Mouse (Mus musculus): ENCODE measurements around the gene Luc7l2. TPM values are rescaled to one million over a fixed set of nuclear protein-coding genes. Genes with fewer than 3 reads are reported as not detected.

Gene Luc7l2
- polyA plus RNA-seq (2012; rRNA removed) (160 and 214 TPM in 2 replicates), polyA plus RNA-seq (2014; fragmentation: Nextera tagmentation; extraction: Ambion mirVana) (60.9 and 64.9 TPM in 2 replicates)

DNA sequence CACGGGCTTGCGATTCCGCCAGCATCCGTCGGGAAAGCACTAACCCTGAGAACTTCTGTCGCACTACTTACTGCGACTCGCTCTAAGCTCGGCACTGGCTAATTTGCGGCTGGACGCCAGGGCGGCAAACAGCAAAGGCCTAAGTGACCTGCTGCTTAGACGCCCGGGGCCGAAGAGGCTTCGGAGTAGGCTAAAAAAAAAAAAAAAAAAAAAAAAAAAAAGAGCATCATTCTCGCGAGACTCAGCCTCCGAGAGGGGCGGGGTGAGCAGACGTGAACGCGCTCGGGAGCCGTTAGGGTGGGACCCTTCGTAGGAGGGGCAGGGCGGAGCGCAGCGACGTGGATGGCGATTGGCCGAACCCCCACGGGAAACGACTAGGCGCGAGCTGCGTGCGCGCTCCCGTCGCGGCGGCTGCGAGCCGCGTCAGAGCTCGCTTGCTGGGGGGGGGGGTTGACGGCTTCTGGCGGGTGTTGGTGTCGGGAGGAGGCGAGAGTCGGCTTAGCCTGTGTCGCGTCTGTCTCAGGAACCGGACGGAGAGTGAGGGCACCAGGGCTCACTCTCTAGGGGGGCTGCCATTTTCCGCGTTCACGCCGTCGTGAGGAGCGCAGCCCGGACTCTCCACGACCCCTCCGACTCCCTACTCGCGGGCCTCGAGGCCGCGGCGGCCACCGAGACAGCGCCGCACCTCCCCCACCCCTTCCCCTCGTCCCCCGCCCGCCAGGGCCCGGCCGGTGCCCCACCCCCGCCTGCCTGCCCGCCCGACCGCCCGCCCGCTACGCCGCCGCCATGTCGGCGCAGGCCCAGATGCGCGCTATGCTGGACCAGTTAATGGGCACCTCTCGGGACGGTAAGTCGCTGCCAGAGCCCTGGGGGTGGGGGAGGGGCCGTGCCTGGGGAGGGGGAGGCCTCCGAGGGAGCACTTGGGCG, at the start of gene Luc7l2:
Gene Luc7l2 (plus strand): TSS at position 273 of the 927 bp plus-strand sequence.
- 0 out of 2 replicates have a peak, but pooled peaks have one; percentile 74 for TF ChIP-seq POLR2A (IDR thresholded peaks at IDR 0.05; ENCODE audit: borderline replicate concordance, extremely low read depth, insufficient read depth, insufficient read length)

DNA sequence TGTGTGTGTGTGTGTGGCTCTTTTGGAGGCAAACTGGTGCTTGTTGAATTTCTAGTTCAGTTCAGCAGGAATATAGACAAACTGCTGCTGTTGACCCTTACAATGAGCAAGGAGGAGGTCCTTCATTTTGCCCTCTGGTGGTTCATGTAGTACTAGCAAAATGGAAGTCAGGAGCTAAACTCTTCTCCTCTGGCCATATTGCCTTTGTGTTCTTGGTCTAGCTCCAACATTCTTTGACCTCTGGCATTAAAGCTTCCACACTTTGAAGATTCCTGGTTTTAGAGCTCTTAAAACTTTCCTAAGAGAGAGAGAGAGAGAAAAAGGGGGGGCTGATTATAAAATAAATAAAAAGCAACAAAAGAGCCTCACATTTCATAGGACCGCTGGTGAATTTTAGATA, 39.0 kb upstream of the Luc7l2 start:
- H3K4me2 ChIP-seq (replicated peaks; ENCODE audit: low read depth, low read length, severe bottlenecking), result no peak overlapping the region
- H3K4me1 ChIP-seq (ENCODE audit: control insufficient read depth, insufficient read depth, low read length), result no peaks in the 10 kb centered on the region
- no peaks in the 10 kb centered on the region for H3K9me3 ChIP-seq (ENCODE audit: control insufficient read depth, low read length)
- TF ChIP-seq POLR2A (IDR thresholded peaks at IDR 0.05; ENCODE audit: borderline replicate concordance, extremely low read depth, insufficient read depth, insufficient read length), result no peak
- H3K27me3 ChIP-seq (ENCODE audit: control insufficient read depth, insufficient read depth, low read length), result no peaks in the 10 kb centered on the region
- ATAC-seq (ENCODE audit: low FRiP score, low read depth) (no peak), DNase-seq (ENCODE audit: low spot score) (no peak)
- 86% methylated on average over 1 of the region's 1 CpGs for WGBS
- H3K27ac ChIP-seq (replicated peaks; ENCODE audit: low read depth, low read length), result no peak overlapping the region
- 0 out of 2 replicates have a peak, but pooled peaks cover 3% of the 10 kb centered on the region for H3K36me3 ChIP-seq (ENCODE audit: control insufficient read depth, insufficient read depth, low read length)
- no peak overlapping the region for H3K9ac ChIP-seq (ENCODE audit: low read depth, low read length, severe bottlenecking)
- H3K4me3 ChIP-seq (replicated peaks; ENCODE audit: low read length), result no peak overlapping the region

More for the DNA sequence above, at the start of gene Luc7l2:
- Histone ChIP-seq H3K27ac (replicated peaks; ENCODE audit: low read depth, low read length) (peak within 1 kb of the TSS; percentile 100), H3K9ac (ENCODE audit: low read depth, low read length, severe bottlenecking) (peak within 1 kb of the TSS; percentile 97), H3K36me3 (ENCODE audit: control insufficient read depth, insufficient read depth, low read length) (peaks cover 9% of the 10 kb centered on the region), H3K4me1 (ENCODE audit: control insufficient read depth, insufficient read depth, low read length) (peaks cover 10% of the 10 kb centered on the region), H3K4me3 (replicated peaks; ENCODE audit: low read length) (peak within 1 kb of the TSS; percentile 72), H3K4me2 (replicated peaks; ENCODE audit: low read depth, low read length, severe bottlenecking) (peak within 1 kb of the TSS; percentile 63), H3K27me3 (ENCODE audit: control insufficient read depth, insufficient read depth, low read length) (no peaks in the 10 kb centered on the region), H3K9me3 (ENCODE audit: control insufficient read depth, low read length) (no peaks in the 10 kb centered on the region)
- peak; percentile 88 for ATAC-seq (ENCODE audit: low FRiP score, low read depth)
- DNase-seq (ENCODE audit: low spot score), result peak; percentile 97
- under 1% methylated on average over 80 of the region's 98 CpGs for WGBS

DNA sequence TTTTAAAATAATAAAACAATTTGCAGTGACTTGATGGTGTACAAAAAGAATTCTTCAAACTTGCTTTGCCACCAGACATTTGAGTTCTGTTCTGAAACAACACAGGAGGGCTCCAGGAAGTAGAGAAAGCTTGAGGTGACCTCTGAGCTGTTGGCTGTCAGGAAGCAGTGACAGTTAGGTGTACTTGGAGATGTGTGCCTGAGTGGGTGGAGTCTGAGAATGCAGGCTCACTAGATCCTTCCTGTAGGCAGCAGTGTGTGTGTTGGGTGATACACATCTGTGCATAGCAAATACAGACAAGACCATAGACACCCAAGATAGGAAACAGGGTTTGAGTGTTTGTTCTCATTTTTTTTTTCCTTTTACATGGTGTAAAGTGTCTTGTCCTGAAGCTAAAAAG, 38.3 kb upstream of the Luc7l2 start:
- H3K9me3 ChIP-seq (ENCODE audit: control insufficient read depth, low read length), result no peaks in the 10 kb centered on the region
- 0 out of 2 replicates have a peak, but pooled peaks cover 3% of the 10 kb centered on the region for H3K36me3 ChIP-seq (ENCODE audit: control insufficient read depth, insufficient read depth, low read length)
- H3K4me1 ChIP-seq (ENCODE audit: control insufficient read depth, insufficient read depth, low read length), result no peaks in the 10 kb centered on the region
- no peak for ATAC-seq (ENCODE audit: low FRiP score, low read depth)
- H3K4me3 ChIP-seq (replicated peaks; ENCODE audit: low read length), result no peak overlapping the region
- no peaks in the 10 kb centered on the region for H3K27me3 ChIP-seq (ENCODE audit: control insufficient read depth, insufficient read depth, low read length)
- no peak overlapping the region for H3K9ac ChIP-seq (ENCODE audit: low read depth, low read length, severe bottlenecking)
- H3K27ac ChIP-seq (replicated peaks; ENCODE audit: low read depth, low read length), result no peak overlapping the region
- no peak overlapping the region for H3K4me2 ChIP-seq (replicated peaks; ENCODE audit: low read depth, low read length, severe bottlenecking)
- TF ChIP-seq POLR2A (IDR thresholded peaks at IDR 0.05; ENCODE audit: borderline replicate concordance, extremely low read depth, insufficient read depth, insufficient read length), result no peak
- no peak for DNase-seq (ENCODE audit: low spot score)

DNA sequence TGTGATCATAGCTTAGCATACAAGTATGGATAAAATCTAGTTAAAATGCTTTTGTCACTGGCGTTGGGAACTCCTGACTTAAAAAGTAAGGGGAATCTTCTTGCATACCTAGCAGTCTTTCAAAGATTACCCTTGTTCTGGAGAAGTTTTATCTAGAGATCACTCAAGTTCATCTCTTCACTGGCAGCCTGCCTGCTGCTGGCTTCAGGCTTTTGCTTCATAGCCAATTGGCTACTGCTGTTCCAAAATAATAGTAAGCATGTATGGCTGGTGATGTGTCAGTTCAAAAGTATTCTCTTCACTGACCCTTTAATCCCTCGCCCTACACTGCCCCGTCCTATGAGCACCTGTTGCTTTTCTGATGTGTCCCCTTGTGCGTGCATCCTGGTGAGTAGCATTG, 35.9 kb upstream of the Luc7l2 start:
- DNase-seq (ENCODE audit: low spot score) (no peak), ATAC-seq (ENCODE audit: low FRiP score, low read depth) (no peak)
- Histone ChIP-seq H3K4me3 (replicated peaks; ENCODE audit: low read length) (no peak overlapping the region), H3K9ac (ENCODE audit: low read depth, low read length, severe bottlenecking) (no peak overlapping the region), H3K4me1 (ENCODE audit: control insufficient read depth, insufficient read depth, low read length) (no peaks in the 10 kb centered on the region), H3K4me2 (replicated peaks; ENCODE audit: low read depth, low read length, severe bottlenecking) (no peak overlapping the region), H3K27me3 (ENCODE audit: control insufficient read depth, insufficient read depth, low read length) (no peaks in the 10 kb centered on the region), H3K9me3 (ENCODE audit: control insufficient read depth, low read length) (no peaks in the 10 kb centered on the region), H3K27ac (replicated peaks; ENCODE audit: low read depth, low read length) (no peak overlapping the region), H3K36me3 (ENCODE audit: control insufficient read depth, insufficient read depth, low read length) (no peaks in the 10 kb centered on the region)
- TF ChIP-seq POLR2A (IDR thresholded peaks at IDR 0.05; ENCODE audit: borderline replicate concordance, extremely low read depth, insufficient read depth, insufficient read length), result no peak
- WGBS, result 87% methylated on average over 4 of the region's 4 CpGs

DNA sequence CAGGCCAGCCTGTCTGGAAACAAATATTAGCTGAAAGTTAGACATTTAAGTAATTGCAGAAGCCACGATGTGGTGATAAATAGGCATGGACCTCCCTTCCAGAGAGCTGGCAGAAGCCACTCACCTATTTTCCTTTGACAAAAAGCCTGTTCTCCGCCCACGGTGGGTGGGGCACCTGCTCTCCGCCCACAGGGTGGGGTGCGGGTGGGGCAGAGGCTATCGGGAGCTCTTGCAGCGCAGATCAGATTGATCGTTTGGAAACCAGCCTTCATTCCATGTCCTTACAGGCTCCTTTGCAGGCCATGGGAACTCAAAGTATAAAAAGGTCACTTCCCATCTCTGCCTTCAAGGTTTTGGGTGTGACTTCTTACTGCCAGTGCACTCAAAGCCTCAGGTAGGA, 27.3 kb upstream of the Luc7l2 start:
- H3K9ac ChIP-seq (ENCODE audit: low read depth, low read length, severe bottlenecking), result no peak overlapping the region
- DNase-seq (ENCODE audit: low spot score) (no peak), ATAC-seq (ENCODE audit: low FRiP score, low read depth) (no peak)
- no peak for TF ChIP-seq POLR2A (IDR thresholded peaks at IDR 0.05; ENCODE audit: borderline replicate concordance, extremely low read depth, insufficient read depth, insufficient read length)
- no peaks in the 10 kb centered on the region for H3K9me3 ChIP-seq (ENCODE audit: control insufficient read depth, low read length)
- H3K27me3 ChIP-seq (ENCODE audit: control insufficient read depth, insufficient read depth, low read length), result no peaks in the 10 kb centered on the region
- 16% methylated on average over 8 of the region's 8 CpGs for WGBS
- H3K36me3 ChIP-seq (ENCODE audit: control insufficient read depth, insufficient read depth, low read length), result no peaks in the 10 kb centered on the region
- no peak overlapping the region for H3K4me3 ChIP-seq (replicated peaks; ENCODE audit: low read length)
- no peak overlapping the region for H3K4me2 ChIP-seq (replicated peaks; ENCODE audit: low read depth, low read length, severe bottlenecking)
- no peaks in the 10 kb centered on the region for H3K4me1 ChIP-seq (ENCODE audit: control insufficient read depth, insufficient read depth, low read length)
- no peak overlapping the region for H3K27ac ChIP-seq (replicated peaks; ENCODE audit: low read depth, low read length)
